In genomic region chr9:92198408-92198807, GRCm38 (mm10) we compare ENCODE assay signal across 22 mouse cellular contexts. TPM values are rescaled to one million over a fixed set of nuclear protein-coding genes. Genes with fewer than 3 reads are reported as not detected.
DNase-seq lines count a peak whose midpoint lies in the region; ATAC-seq and TF ChIP-seq lines count a peak whose summit lies in the region.
"Had no signal": no experiment of that assay in that cellular context is flagged by ENCODE, and none has a peak within 500 bp of the region (broad histone marks: within the 10 kb centered on the region; RNA-seq: fewer than 3 reads in every experiment).

No protein-coding gene starts in this region.

- no peaks in the 10 kb centered on the region for H3K4me1 ChIP-seq in forebrain, postnatal 0 days (ENCODE audit: insufficient read depth)
- peaks cover 6% of the 10 kb centered on the region; the same call in 1 of the 2 replicates for H3K4me1 ChIP-seq in forebrain, embryonic 15.5 days
- H3K4me1 ChIP-seq in midbrain, postnatal 0 days (ENCODE audit: insufficient read depth, low read length): no peaks in the 10 kb centered on the region
- peaks cover 9% of the 10 kb centered on the region; the same call in 1 of the 2 replicates for H3K4me1 ChIP-seq in midbrain, embryonic 13.5 days (replicated peaks)
- H3K4me1 ChIP-seq: embryonic facial prominence, embryonic 13.5 days; heart, embryonic 13.5 days; hindbrain, embryonic 12.5 days; intestine, embryonic 15.5 days had no signal

- no peak overlapping the region for H3K9ac ChIP-seq in forebrain, postnatal 0 days
- no peak overlapping the region for H3K9ac ChIP-seq in forebrain, embryonic 15.5 days (replicated peaks)
- no peak overlapping the region for H3K9ac ChIP-seq in midbrain, postnatal 0 days (replicated peaks; ENCODE audit: low read length, poor library complexity, severe bottlenecking)
- H3K9ac ChIP-seq in midbrain, embryonic 13.5 days (replicated peaks): no peak overlapping the region
- H3K9ac ChIP-seq: embryonic facial prominence, embryonic 13.5 days; heart, embryonic 13.5 days; hindbrain, embryonic 12.5 days; intestine, embryonic 15.5 days had no signal

- ATAC-seq in cerebellum, adult (ENCODE audit: insufficient number of reproducible peaks, low FRiP score, low TSS enrichment): no peak
- ATAC-seq in forebrain, postnatal 0 days: no peak
- no peak for ATAC-seq in forebrain, embryonic 15.5 days (replicated peaks)
- no peak for ATAC-seq in midbrain, postnatal 0 days (ENCODE audit: low FRiP score)
- ATAC-seq in midbrain, embryonic 13.5 days: no peak
- ATAC-seq: activated CD4-positive, CD25-positive, alpha-beta regulatory T cell, adult 4 months; intestine, embryonic 15.5 days; Patski had no signal

- no peaks in the 10 kb centered on the region for H3K9me3 ChIP-seq in forebrain, postnatal 0 days (ENCODE audit: low read length)
- H3K9me3 ChIP-seq in forebrain, embryonic 15.5 days: no peaks in the 10 kb centered on the region
- no peaks in the 10 kb centered on the region for H3K9me3 ChIP-seq in midbrain, postnatal 0 days (ENCODE audit: low read length)
- no peaks in the 10 kb centered on the region for H3K9me3 ChIP-seq in midbrain, embryonic 13.5 days
- H3K9me3 ChIP-seq: embryonic facial prominence, embryonic 13.5 days; heart, embryonic 13.5 days; hindbrain, embryonic 12.5 days; intestine, embryonic 15.5 days had no signal

- H3K4me3 ChIP-seq in forebrain, postnatal 0 days (ENCODE audit: low read depth, low read length): no peak overlapping the region
- no peak overlapping the region for H3K4me3 ChIP-seq in forebrain, embryonic 15.5 days
- no peak overlapping the region for H3K4me3 ChIP-seq in midbrain, postnatal 0 days (ENCODE audit: low read depth, low read length)
- no peak overlapping the region for H3K4me3 ChIP-seq in midbrain, embryonic 13.5 days (replicated peaks)
- H3K4me3 ChIP-seq: embryonic facial prominence, embryonic 13.5 days; gastrocnemius, adult 2 months; heart, embryonic 13.5 days; hindbrain, embryonic 12.5 days; intestine, embryonic 15.5 days had no signal

- peak; percentile 62 to 66 for DNase-seq in cerebellum, postnatal 14 days
- DNase-seq in forebrain, postnatal 0 days: peak; percentile 53
- DNase-seq in midbrain, postnatal 0 days (ENCODE audit: low spot score): peak; percentile 22
- DNase-seq: adrenal gland, adult 2 months; cerebellum, adult 18-20 months; gastrocnemius, adult 2 months; gastrocnemius, postnatal 25 days; heart, postnatal 36 days; kidney, adult 18-20 months had no signal

- WGBS in forebrain, postnatal 0 days: 52% methylated on average over 3 of the region's 3 CpGs
- 58% methylated on average over 3 of the region's 3 CpGs for WGBS in forebrain, embryonic 15.5 days
- WGBS in midbrain, postnatal 0 days: 63% methylated on average over 3 of the region's 3 CpGs
- 71% methylated on average over 3 of the region's 3 CpGs for WGBS in midbrain, embryonic 13.5 days

- no peaks in the 10 kb centered on the region for H3K27me3 ChIP-seq in forebrain, postnatal 0 days (ENCODE audit: insufficient read depth, low read length)
- no peaks in the 10 kb centered on the region for H3K27me3 ChIP-seq in forebrain, embryonic 15.5 days
- H3K27me3 ChIP-seq in midbrain, postnatal 0 days (ENCODE audit: insufficient read depth, low read length): no peaks in the 10 kb centered on the region
- H3K27me3 ChIP-seq in midbrain, embryonic 13.5 days: no peaks in the 10 kb centered on the region
- H3K27me3 ChIP-seq: CH12.LX; embryonic facial prominence, embryonic 13.5 days; heart, embryonic 13.5 days; hindbrain, embryonic 12.5 days; intestine, embryonic 15.5 days had no signal

- H3K27ac ChIP-seq in forebrain, postnatal 0 days (ENCODE audit: low read depth, low read length): no peak overlapping the region
- H3K27ac ChIP-seq in forebrain, embryonic 15.5 days (replicated peaks): no peak overlapping the region
- H3K27ac ChIP-seq in midbrain, postnatal 0 days (ENCODE audit: low read depth, low read length): no peak overlapping the region
- H3K27ac ChIP-seq in midbrain, embryonic 13.5 days: no peak overlapping the region
- H3K27ac ChIP-seq: embryonic facial prominence, embryonic 13.5 days; gastrocnemius, adult 2 months; heart, embryonic 13.5 days; hindbrain, embryonic 12.5 days; intestine, embryonic 15.5 days had no signal

- H3K36me3 ChIP-seq in forebrain, postnatal 0 days (ENCODE audit: insufficient read depth): no peaks in the 10 kb centered on the region
- H3K36me3 ChIP-seq in forebrain, embryonic 15.5 days: no peaks in the 10 kb centered on the region
- no peaks in the 10 kb centered on the region for H3K36me3 ChIP-seq in midbrain, postnatal 0 days (ENCODE audit: insufficient read depth, low read length)
- no peaks in the 10 kb centered on the region for H3K36me3 ChIP-seq in midbrain, embryonic 13.5 days
- H3K36me3 ChIP-seq: embryonic facial prominence, embryonic 13.5 days; heart, embryonic 13.5 days; hindbrain, embryonic 12.5 days; intestine, embryonic 15.5 days had no signal

- no peak overlapping the region for H3K4me2 ChIP-seq in forebrain, postnatal 0 days (ENCODE audit: low read depth)
- H3K4me2 ChIP-seq in forebrain, embryonic 15.5 days (replicated peaks): no peak overlapping the region
- no peak overlapping the region for H3K4me2 ChIP-seq in midbrain, postnatal 0 days (ENCODE audit: low read depth, low read length, poor library complexity, severe bottlenecking)
- H3K4me2 ChIP-seq in midbrain, embryonic 13.5 days (replicated peaks): no peak overlapping the region
- H3K4me2 ChIP-seq: embryonic facial prominence, embryonic 13.5 days; heart, embryonic 13.5 days; hindbrain, embryonic 12.5 days; intestine, embryonic 15.5 days had no signal

- no peak for TF ChIP-seq CTCF in forebrain, postnatal 0 days (IDR thresholded peaks at IDR 0.05; ENCODE audit: low read depth)
- no peak for TF ChIP-seq CTCF in midbrain, postnatal 0 days (IDR thresholded peaks at IDR 0.05)

RNA-seq across cellular contexts. Expression of gene Plscr5, which starts 5.7 kb away (rescaled TPM):
- 0.24 TPM in 1 of 2 replicates, not detected in the other for total RNA-seq in forebrain, postnatal 0 days (2014; rRNA removed)
- polyA plus RNA-seq in forebrain, postnatal 0 days (2015; fragmentation: Nextera tagmentation; extraction: Ambion mirVana): 0.20 and 0.68 TPM in 2 replicates
- 0.24 and 0.26 TPM in 2 replicates for polyA plus RNA-seq in forebrain, embryonic 15.5 days (2015; fragmentation: Nextera tagmentation; extraction: Ambion mirVana)
- 0.47 TPM in 1 of 2 replicates, not detected in the other for total RNA-seq in midbrain, postnatal 0 days (2014; rRNA removed)
- 0.79 and 0.85 TPM in 2 replicates for polyA plus RNA-seq in midbrain, postnatal 0 days (2015; fragmentation: Nextera tagmentation; extraction: Ambion mirVana)
- 0.22 TPM in 1 of 2 replicates, not detected in the other for polyA plus RNA-seq in midbrain, embryonic 13.5 days (2015; fragmentation: Nextera tagmentation; extraction: Ambion mirVana)
- total RNA-seq: adrenal gland, adult 2 months; adrenal gland, postnatal 36 days; CH12.LX; gastrocnemius, adult 2 months; gastrocnemius, postnatal 25 days; granulocyte monocyte progenitor cell, adult 5-6 weeks; heart, postnatal 36 days had no signal
- polyA plus RNA-seq: activated CD4-positive, CD25-positive, alpha-beta regulatory T cell, adult 4 months; adrenal gland, adult 2 months; embryonic facial prominence, embryonic 13.5 days; heart, embryonic 13.5 days; heart, postnatal 0 days; hindbrain, embryonic 12.5 days; intestine, embryonic 15.5 days; Patski had no signal

RNA-seq across cellular contexts. Expression of gene Plscr1, which starts 51.1 kb away (rescaled TPM):
- 5.1 and 6.9 TPM in 2 replicates for total RNA-seq in forebrain, postnatal 0 days (2014; rRNA removed)
- 5.0 and 6.1 TPM in 2 replicates for polyA plus RNA-seq in forebrain, postnatal 0 days (2015; fragmentation: Nextera tagmentation; extraction: Ambion mirVana)
- polyA plus RNA-seq in forebrain, embryonic 15.5 days (2015; fragmentation: Nextera tagmentation; extraction: Ambion mirVana): 5.7 and 6.8 TPM in 2 replicates
- 6.3 and 6.6 TPM in 2 replicates for total RNA-seq in midbrain, postnatal 0 days (2014; rRNA removed)
- 6.7 and 8.5 TPM in 2 replicates for polyA plus RNA-seq in midbrain, postnatal 0 days (2015; fragmentation: Nextera tagmentation; extraction: Ambion mirVana)
- polyA plus RNA-seq in midbrain, embryonic 13.5 days (2015; fragmentation: Nextera tagmentation; extraction: Ambion mirVana): 11.6 TPM in 2 replicates
